Mouse (Mus musculus) heart, postnatal 4 days (tissue): Measurements from ENCODE around the gene Pik3c2g. TPM values are rescaled to one million over a fixed set of nuclear protein-coding genes. Genes with fewer than 3 reads are reported as not detected.

ENCODE experiments used
- DNase-seq: peaks from one replicate; pipeline ENCODE4 v3.0.0; 2021
- total RNA-seq, 2 experiments: library from RNA; stranded (reverse); gene quantifications; 2 replicates each; pipeline ENCODE4 v1.2.3; 2021

Gene Pik3c2g
- total RNA-seq, 2 experiments from 2014 or later: not detected

GRCm38 (mm10) chr6:139738350-139738749 lies 151.3 kb downstream of the Pik3c2g start:
- no peak for DNase-seq

DNA sequence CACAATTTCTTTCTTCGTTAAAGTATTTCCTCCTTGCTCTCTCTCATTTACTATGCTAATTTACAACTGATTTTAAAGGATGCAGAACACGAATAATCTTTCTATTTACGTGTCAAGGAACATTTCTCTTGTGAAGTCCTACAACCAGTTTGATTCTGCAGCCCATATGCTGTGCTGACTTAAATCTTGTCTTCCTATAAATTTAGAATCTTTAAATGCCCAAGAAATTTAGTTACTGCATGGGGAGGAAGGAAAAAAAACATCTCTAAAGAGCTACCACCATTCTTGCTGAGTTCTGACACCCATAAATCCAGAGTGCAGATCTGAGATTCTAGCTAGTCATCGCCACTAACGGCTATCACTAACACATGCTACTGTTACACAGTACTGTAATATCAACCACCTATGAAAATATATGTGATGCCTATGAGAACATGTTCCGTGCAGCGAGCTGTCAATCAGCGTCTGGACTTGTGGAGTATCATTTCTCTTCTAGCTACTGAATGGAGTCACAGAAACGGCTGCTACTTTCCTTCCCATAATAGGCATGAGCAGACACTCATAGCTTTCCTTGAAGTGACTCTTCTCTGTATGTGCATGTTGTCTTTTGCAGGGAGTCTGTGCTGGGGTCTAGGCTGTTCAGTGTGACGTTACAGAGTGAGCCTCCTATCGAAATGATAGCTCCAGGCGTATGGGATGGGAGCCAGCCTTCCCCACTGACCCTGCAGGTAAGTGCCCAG lies 155.8 kb downstream of the Pik3c2g start:
- DNase-seq: no peak

DNA sequence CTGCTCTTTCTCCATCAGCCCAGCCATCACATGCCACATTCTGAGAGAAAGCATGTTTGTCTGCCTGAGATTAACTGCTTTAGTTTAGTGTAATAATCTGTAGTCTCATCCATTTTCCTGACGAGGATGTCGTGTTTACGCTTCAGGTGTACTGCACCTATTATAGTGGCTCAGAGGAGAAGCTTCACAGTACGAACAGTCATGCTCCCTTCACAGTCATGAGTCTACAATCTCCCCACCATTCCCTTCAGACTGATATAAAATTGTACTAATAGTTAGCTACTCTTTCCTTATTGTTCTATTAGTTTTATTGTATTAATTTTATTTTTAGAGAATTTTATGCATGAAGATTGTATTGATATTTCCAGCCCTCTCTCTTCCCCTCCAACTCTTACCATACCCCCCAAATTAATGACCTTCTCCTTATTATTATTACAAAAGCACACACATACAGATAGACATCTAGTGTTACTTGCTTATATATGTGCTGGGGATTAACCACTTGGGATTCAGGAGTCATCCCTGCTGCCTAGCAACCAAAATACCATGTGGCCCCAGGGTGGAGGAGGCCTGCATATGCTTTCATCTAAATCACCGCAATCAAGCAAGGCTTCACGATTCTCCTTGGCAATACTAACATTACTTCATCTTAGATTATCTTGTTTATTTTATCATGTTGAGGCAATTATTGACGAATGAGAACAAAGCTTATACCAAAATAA lies 159.9 kb downstream of the Pik3c2g start:
- no peak for DNase-seq

GRCm38 (mm10) chr6:139748091-139748771 lies 161.2 kb downstream of the Pik3c2g start:
- no peak for DNase-seq

- DNase-seq: no peak
These were observed 163.6 kb downstream of the Pik3c2g start for GRCm38 (mm10) chr6:139750599-139750998.

- DNase-seq: no peak
These were observed 164.0 kb downstream of the Pik3c2g start for GRCm38 (mm10) chr6:139751022-139751421.

DNA sequence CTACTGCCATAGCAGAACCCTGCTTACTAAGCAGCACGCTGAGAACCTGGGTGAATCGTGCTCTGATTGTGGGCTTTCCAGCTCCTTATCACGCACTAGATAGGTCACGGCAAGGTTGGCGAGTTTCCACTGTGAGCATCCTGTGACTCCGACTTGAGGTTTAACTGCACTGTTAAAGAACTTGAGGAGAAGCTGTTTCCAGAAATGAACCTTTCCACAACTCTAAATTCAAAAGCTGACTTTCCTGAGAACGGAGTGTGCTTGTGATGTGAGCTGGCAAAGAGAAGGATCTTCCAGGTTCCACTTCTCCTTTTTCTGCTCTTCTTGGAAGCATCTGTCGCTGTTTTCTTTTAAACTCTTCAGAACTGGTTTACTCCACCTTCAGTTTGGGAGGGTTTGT lies 170.9 kb downstream of the Pik3c2g start:
- no peak for DNase-seq

- no peak for DNase-seq
These were observed 174.0 kb downstream of the Pik3c2g start for GRCm38 (mm10) chr6:139760978-139761377.

DNA sequence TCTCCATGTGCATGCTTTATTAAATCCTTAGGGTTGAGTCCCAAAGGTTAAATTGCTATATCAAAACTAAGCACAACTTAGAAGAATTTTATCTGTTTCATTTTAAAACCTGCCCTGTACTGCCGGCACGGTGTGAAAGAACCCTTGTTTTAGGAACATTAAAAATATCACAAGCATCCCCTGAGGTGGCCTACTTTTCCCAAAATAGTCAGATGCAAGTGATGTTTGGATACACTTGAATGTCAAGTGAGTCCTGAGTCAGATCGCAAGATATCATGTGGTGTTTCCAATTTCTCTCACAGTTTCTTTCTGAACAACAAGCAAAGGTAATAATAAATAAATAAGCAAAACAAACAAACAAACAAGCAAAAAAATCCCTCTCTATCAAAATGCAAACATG lies 177.4 kb downstream of the Pik3c2g start:
- DNase-seq: no peak

DNA sequence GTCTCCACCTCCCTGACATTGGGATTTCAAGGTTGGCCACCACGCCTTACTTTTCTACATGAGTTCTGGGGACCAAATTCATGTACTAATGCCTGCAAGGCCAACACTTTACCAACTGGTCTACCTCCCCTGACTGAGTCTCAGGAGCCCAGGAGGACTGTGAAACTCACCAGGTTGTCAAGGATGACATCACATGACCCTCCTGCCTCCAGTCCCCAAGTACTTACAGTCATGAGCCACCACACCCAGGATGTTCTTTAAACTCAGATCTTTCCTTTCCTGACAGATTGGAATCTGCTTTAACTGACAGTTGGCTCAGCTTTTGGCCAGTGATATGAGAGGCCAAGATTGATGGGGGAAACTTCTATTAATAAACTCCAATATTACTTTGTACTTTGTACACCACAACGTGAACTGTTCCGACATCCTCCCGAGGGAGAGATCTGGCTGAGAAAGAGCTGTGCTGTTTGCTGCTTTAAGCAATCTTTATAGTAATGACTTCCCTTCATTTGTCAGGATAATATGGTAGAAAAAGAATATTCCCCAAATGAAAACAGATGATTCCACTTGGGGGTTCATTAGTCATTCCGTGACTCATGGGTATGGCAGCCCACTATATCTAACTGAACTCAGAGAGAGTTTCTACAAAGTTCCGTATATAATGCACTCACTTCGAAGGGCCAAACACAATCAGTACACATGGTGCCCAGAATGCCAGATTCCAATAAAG lies 182.9 kb downstream of the Pik3c2g start:
- DNase-seq: no peak

GRCm38 (mm10) chr6:139770535-139770934 lies 183.5 kb downstream of the Pik3c2g start:
- DNase-seq: no peak

DNA sequence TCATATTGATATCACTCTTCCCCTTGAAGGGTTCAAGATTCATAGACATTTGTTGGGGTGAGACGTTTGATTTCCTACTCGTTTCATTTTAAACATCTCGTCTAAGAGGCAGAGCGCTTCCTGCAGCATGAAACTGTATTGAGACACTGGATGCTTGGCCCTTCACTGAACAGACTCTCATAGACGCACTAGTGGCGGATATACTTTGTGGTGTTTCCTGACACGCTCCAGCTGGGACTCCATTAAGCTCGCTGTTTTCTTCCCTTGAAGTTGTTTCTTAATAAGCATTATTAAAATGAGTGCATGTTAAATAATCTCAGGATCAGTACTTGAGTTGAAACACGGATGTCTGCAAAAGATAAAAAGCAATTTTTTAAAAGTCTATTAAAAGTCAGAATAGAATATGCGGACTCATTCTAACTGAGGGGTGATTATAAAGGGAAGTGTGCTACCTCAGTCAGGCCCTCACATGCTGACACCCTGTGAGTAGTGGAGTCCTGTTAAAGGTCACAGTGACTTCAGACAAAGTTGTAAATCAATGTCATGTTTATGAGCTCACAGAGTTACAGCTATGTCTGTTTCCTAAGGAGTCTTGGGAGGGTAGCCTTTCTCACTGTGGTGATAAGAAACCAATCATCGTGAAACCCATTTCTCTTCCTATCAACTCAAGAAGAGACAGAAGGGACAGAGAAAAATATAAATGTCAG lies 190.7 kb downstream of the Pik3c2g start:
- no peak for DNase-seq

DNA sequence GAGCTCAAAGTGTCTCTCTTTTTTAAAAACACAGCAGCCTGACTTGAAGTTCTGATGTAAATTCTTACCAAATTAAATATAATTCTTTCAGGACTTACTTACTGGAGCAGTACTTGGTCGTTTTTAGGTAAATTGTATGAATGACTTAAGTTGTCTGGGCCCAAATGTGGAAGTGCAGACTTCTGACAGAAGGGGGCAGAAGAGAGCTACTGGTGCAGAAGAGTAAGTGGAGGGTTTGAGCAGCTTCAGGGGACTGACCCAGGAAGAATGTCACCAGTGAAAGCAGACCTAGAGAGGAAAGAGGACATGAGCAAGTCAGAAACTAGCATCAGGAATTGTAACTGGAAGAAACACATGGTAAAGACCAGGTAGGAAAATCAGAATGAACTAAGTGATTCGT lies 193.0 kb downstream of the Pik3c2g start:
- no peak for DNase-seq

GRCm38 (mm10) chr6:139789479-139789878 lies 202.5 kb downstream of the Pik3c2g start:
- no peak for DNase-seq

DNA sequence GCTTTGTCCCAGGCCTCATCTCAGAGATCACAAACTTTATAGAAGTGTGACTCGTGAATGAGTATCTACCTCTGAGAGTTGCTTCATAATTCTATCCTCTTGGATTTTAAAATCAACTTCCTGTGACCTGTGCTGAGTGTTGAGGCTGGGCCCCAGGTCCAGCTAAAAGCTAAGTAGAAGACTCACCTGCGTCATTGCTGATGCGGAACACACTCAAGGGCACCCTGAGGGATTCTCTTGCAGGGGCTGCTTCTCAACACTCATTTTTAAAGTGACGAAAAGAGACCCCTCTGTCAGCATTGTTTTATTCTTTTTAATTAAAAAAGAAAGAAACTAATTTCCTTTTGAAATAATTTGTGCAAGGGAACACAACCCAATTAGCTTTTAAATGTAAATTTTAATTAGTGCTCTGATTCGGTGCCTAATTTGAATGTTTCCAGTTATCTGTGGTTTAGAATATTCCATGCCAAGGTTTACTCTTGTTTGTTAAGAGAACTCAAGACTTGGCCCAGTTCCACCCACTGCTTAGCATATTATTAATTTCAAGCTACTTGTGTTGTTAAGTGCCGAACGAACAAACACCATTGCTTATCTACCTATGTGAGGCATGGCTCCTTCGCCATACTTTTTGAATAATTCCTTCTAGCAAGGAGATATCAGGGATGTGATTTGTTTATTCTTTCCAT lies 212.7 kb downstream of the Pik3c2g start:
- no peak for DNase-seq

DNA sequence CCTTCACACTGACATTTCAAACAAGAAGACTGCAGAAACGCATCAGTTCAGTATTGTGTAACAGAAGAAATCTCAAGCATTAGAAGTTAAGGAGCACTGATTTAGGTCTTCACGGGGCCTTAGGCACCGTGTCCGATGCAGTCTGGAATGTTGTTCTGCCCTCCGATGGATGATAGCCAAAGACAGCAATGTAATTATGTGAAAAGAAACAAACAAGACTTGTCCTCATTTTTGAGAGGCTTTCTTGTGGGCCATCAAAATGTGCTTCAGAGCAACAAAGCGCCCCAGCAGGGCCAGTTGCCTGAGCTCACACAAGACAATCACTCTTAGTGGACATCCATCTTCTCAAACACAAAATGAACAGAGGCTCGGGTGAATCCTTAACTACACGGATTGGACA lies 234.9 kb downstream of the Pik3c2g start:
- no peak for DNase-seq

GRCm38 (mm10) chr6:139838239-139838638 lies 251.2 kb downstream of the Pik3c2g start:
- no peak for DNase-seq

- no peak for DNase-seq
These were observed 251.7 kb downstream of the Pik3c2g start for GRCm38 (mm10) chr6:139838713-139839112.

DNA sequence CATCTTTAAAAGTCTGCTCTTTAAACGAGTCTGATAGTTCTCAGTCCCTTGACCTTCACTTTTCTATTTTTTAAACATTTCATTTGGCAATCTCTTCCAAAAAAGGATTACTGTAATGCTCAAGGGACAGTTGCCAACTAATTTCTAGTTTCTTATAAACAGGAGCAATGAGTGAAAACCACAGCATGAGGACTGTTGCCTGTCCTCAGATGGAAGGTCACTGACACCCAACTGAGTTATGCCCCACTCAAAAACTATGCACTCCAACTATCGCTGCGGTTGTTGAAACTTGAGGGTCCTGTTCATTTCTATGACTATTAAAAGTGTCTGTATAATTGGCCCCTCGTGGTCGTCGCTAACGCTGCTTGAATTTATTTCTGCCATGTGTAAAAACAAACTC lies 252.9 kb downstream of the Pik3c2g start:
- DNase-seq: no peak

- no peak for DNase-seq
These were observed 254.3 kb downstream of the Pik3c2g start for GRCm38 (mm10) chr6:139841272-139841671.

DNA sequence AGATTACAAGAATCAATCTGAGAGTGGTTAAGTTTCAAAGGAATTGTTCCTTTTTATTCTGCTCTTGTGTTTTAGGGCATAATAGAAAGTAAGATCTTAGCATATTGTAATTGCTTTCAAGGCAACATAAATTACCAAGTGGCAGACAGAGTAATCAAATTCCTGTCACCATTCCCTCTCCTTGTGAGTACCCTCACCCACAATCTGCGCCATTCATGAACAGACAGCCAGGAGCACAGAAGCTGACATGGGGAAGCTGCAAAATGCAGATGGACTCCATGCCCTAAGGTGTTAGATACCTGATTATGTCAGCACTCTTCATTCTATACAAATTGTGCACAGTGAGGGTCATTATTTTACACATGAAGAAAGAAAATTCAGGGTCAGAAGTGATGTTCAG lies 255.6 kb downstream of the Pik3c2g start:
- DNase-seq: no peak

- DNase-seq: no peak
These were observed 256.5 kb downstream of the Pik3c2g start for GRCm38 (mm10) chr6:139843531-139843930.
